Mouse (Mus musculus) fat pad, adult 2 months (tissue): ENCODE data around the gene Uaca.
"Not testable (repeated sequence)": the region's sequence is repeated elsewhere in the genome, so short reads cannot be mapped to it uniquely, and the experiment has no call there.

Source experiments
- DNase-seq: peaks from one replicate; pipeline ENCODE4 v3.0.0-alpha.2; 2011; ENCODE audit warnings: low read depth, low spot score; ENCODE audit errors: extremely low read depth

The Uaca gene

GRCm38 (mm10) chr9:60790282-60790681 is 4.1 kb upstream of the Uaca start:
- DNase-seq: no peak

DNA sequence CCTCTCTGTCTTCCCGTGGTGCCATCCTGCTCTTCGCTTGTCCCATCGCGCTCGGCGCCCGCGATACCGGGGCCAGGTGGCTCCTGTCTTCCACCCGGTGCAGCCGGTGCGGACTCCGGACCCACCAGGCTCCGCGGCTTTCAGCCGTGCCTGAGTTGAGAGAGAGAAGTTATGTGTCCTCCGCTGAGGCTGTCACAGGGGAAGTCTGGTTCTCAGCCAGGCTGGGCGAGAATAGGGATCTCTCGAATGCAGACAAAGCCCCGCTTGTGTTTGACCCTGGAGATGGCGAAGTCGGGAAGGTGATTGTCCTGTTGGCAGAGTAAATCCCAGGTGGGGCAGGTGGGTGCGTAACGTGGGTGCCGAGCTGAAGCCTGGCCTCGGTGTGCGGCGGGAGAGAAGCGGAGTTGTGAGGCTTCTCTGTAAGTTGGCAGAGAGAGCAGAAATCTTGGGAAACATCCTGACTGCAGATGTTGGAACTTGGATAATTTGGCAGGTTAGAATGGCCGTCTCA is 554 bp downstream of the Uaca start:
- DNase-seq: no peak

DNA sequence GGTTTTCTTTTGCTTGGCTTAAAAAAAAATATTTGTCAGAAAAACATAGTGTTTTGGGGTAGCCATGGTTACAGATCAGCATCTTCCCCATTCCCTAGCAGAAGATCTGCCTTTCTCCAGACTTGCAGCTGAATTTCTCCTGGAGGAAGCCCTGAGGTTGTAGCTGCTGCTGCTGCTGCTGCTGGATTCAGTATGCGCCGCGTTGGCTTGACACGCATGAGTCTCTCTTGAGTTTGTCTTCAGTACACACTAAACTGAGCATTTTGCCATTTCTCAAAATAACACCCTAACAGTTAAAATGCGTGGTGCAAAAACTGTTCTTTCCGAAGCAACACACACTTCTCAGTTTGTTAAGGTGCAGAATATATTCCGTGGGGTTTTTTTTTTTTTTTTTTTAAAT is 1.7 kb downstream of the Uaca start:
- DNase-seq: no peak

GRCm38 (mm10) chr9:60797126-60797525 is 2.8 kb downstream of the Uaca start:
- no peak for DNase-seq

GRCm38 (mm10) chr9:60799061-60799460 is 4.7 kb downstream of the Uaca start:
- DNase-seq: no peak

- DNase-seq: no peak
These were observed 6.5 kb downstream of the Uaca start for GRCm38 (mm10) chr9:60800663-60801382.

DNA sequence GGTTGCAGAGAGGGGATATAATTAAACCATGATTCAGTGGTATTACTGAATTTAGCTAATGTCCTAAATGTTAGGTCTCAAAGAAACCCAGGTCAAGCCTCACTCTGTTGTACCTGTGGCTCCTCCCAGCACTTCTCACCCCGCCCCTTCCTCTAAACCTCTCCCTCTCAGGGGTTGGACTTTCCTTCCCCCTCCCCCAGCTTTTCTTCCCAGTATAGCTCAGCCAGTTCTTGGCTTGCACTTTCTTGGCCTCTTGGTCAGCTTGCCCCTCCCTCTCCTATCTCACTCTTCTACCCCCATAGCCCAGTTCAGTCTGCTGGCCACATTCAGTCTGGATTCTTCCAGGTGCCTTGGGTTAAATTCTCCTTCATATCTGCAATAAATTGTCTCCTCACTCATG is 7.4 kb downstream of the Uaca start:
- DNase-seq: no peak

GRCm38 (mm10) chr9:60802341-60802740 is 8.0 kb downstream of the Uaca start:
- no peak for DNase-seq

- no peak for DNase-seq
These were observed 11.7 kb downstream of the Uaca start for GRCm38 (mm10) chr9:60806021-60806420.

DNA sequence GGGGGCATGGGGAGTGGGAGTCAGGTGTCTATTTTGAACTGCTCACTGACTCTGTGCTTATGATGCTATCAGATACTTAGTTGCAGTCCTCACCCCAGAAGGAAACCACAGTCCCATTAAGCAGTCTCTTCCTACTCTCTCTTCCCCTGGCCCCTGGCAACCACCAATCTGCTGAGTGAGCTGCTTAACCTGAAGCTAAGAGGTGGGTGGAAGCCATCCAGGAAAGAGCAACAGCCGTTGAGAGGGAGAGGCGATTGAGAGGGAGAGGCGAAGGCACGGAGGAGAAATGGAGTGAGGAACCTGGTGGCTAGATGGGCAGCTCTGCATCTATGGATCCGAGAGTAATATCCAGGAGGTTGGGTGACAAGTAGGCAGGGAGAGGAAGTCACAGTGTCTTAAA is 13.7 kb downstream of the Uaca start:
- DNase-seq: no peak

- no peak for DNase-seq
These were observed 19.0 kb downstream of the Uaca start for GRCm38 (mm10) chr9:60813139-60813880.

- DNase-seq: no peak
These were observed 21.2 kb downstream of the Uaca start for GRCm38 (mm10) chr9:60815502-60815901.

GRCm38 (mm10) chr9:60817585-60817984 is 23.2 kb downstream of the Uaca start:
- no peak for DNase-seq

DNA sequence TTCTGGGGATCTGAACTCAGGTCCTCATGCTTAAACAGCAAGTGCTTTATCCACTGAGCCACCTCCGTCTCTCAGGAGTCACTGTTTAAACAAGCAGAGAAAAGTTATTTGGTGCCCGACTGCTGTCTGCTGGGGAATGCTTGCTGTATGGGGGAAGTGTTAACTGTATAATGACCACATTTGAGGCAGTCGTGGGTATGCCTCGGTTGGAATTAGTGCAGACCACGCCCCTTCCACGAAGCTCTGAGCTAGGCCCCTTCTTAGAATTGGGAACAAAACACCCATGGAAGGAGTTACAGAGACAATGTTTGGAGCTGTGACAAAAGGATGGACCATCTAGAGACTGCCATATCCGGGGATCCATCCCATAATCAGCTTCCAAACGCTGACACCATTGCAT is 24.2 kb downstream of the Uaca start:
- DNase-seq: not testable (repeated sequence)

DNA sequence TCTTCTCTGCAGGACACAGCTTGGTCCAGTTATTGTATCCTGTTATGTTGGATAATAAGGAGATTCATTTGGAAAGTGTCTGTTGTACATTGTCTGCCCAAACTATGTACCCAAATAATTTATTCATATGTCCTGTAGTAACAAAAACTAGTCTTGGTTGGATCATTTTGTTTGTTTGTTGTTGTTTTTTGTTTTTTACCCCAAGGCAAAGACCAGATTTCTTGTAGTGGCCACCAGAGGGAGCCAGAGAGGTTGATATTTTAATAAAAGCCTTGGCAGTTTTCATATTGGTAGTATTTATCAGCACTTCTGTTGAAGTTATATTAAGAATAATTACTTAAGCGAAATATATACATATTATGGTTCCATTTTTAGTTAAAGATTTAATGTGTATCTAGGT is 25.0 kb downstream of the Uaca start:
- no peak for DNase-seq

GRCm38 (mm10) chr9:60821501-60821900 is 27.2 kb downstream of the Uaca start:
- DNase-seq: no peak

- DNase-seq: no peak
These were observed 28.3 kb downstream of the Uaca start for GRCm38 (mm10) chr9:60822681-60823080.

DNA sequence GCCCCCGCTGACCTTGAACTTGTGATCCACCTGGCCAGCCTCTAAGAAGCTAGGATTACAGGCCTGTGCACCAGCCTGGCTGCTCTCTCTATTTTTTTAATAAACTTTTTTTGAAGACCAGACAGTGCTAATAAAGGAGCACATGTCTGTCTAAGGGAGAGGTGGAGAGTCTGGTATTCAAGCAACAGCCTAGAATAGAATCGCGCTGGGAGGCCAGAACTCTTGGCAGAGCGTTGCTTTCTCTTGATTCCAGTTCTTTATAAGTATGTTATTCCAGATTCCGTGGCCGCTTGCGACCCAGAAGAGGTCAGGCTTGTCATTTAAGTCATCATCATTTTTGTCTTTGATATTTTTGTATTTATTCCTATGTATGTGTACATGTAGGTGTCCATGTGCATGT is 31.2 kb downstream of the Uaca start:
- no peak for DNase-seq

GRCm38 (mm10) chr9:60826759-60827158 is 32.4 kb downstream of the Uaca start:
- DNase-seq: no peak

DNA sequence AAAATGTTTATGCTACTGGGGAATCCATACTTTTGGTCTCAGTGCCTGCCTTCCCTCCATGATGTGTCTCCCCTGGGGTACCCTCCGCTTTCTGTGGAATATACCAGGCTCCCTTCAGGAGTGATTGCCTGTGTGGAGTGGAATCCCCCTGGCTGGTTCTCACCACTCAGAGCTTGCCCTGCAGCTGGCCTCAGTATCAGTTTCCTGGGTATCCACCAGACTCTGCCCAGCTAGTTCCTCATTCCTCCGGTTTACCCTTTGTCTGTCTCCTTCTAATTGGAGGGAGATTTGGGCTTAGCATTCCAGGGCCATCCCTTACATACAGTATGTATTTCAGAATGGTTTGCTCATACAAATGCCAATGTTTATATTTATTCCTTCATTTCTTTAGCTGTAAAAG is 33.9 kb downstream of the Uaca start:
- DNase-seq: no peak

- DNase-seq: no peak
These were observed 35.3 kb downstream of the Uaca start for GRCm38 (mm10) chr9:60829610-60830009.

- DNase-seq: no peak
These were observed 35.7 kb downstream of the Uaca start for GRCm38 (mm10) chr9:60830079-60830478.
